Mouse (Mus musculus): ENCODE results near the gene Slc17a9.

The Slc17a9 gene

DNA sequence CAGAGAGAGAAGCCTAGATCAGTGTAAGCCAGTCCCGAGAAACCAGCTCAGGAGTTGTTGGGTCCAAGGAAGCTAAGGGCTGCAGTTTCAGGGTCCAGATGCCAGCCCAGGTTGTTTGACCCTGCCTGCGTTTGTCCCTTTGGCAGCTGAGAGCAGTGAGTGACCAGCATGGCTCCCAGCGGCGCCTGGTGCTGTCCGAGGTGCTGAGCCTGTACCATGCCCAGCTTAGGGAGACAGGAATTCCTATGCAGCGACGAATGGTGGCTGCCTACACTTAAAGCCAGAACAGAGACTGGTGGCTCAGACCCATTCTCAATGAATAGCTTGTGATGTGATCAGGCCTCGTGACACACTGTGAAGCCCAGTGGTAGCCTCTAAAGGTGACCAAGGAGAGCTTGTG is 30.8 kb downstream of the Slc17a9 start:
- DNase-seq = peak; percentile 62

- DNase-seq = no peak
Observed at GRCm38 (mm10) chr2:180756786-180757185, 31.7 kb downstream of the Slc17a9 start.

GRCm38 (mm10) chr2:180758513-180759263 is 33.6 kb downstream of the Slc17a9 start:
- no peak for DNase-seq

GRCm38 (mm10) chr2:180764986-180765385 is 39.9 kb downstream of the Slc17a9 start:
- no peak for DNase-seq

GRCm38 (mm10) chr2:180765713-180766112 is 40.6 kb downstream of the Slc17a9 start:
- no peak for DNase-seq

- no peak for DNase-seq
Observed at GRCm38 (mm10) chr2:180775223-180775622, 50.2 kb downstream of the Slc17a9 start.

GRCm38 (mm10) chr2:180775641-180776040 is 50.6 kb downstream of the Slc17a9 start:
- no peak for DNase-seq

DNA sequence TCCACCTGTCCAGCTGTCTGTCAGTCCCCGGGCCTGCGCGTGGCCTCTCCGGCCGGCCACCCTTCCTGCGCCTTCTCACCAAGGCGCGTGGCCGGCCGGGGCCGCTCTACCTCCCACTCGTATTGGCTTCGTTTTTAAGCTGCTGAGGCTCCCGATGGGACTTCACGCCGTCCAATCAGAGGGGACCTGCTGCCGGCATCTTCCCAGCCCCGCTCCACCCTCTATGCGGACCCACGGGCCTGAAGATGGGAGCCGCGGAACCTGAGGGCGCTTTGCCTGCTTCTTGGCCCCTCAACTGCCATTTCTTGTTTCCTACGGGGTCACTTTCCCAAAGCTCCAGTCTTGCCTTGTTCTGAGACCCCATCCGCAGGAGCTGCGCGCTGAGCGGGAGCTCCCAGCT is 51.7 kb downstream of the Slc17a9 start, which contains the start of gene Bhlhe23:
Gene Bhlhe23 (minus strand): TSS at position 108 of the 400 bp plus-strand sequence.
- DNase-seq = no peak

- peak; percentile 60 for DNase-seq
Observed at GRCm38 (mm10) chr2:180779226-180780104, 54.4 kb downstream of the Slc17a9 start.

DNA sequence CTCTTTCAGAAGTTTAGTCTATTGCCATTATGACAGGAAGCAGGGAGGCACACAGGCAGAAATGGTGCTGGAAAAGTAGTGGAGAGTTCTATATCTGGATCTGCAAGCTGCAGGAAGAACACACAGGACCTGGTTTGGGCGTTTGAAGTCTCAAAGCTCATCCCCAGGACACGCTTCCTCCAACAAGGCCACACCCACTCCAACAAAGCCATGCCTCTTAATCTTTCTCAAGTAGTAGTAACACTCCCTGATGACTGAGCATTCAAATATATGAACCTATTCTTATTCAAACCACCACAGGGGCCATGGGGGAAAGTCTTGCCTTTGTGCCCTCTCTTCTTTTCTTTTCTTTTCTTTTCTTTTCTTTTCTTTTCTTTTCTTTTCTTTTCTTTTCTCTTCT is 55.2 kb downstream of the Slc17a9 start:
- DNase-seq = no peak

DNA sequence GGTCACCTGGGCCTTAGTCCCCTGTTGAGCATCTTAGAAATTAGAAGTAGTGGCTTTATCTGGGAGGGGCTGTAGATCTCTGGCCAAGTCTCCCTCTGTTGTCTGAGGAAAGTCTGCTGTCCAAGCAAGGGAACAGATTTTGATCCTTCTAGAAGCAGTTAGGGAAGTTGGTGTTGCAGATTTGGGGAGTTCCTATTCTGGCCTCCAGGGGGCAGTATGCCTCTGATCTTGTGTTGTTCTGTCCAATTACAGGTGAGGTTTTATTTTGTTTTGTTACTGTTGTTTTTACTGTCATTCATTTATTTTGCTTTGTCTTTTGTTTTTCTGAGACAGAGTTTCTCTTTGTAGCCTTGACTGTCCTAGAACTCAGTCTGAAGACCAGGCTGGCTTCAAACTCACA is 61.7 kb downstream of the Slc17a9 start:
- DNase-seq = peak; percentile 44

- DNase-seq = no peak
Observed at GRCm38 (mm10) chr2:180787566-180788232, 62.6 kb downstream of the Slc17a9 start.

- DNase-seq = no peak
Observed at GRCm38 (mm10) chr2:180788386-180788785, 63.3 kb downstream of the Slc17a9 start.

GRCm38 (mm10) chr2:180788843-180789242 is 63.8 kb downstream of the Slc17a9 start:
- no peak for DNase-seq

DNA sequence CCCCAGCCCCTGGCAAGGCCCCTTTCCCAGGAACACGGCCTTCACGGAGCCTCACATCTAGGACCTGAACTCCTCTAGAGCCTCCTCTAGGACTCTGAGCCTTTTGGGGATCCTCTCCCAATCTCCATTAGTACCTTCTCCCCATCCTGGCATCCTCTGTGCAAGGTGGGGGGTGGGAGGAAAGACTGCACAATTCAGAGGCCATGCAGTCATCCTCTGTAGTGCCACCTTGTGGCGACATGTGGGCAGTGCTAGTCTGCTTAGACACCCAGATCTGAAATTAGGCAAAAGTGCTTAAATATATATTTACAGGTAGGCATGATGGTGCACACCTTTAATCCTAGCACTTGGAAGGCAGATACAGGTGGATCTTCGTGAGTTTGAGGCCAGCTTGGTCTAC is 66.6 kb downstream of the Slc17a9 start:
- peak; percentile 34 for DNase-seq

Data from lung, postnatal 14 days (tissue).